Mouse (Mus musculus): ENCODE results near the gene Plpp1.
A peak's percentile ranks its signal among the peaks of the same experiment; 100 is the strongest.

Plpp1 gene

GRCm38 (mm10) chr13:112822413-112822812, 21.8 kb downstream of the Plpp1 start:
- no peak for DNase-seq

GRCm38 (mm10) chr13:112823236-112823910, 22.8 kb downstream of the Plpp1 start:
- no peak for DNase-seq

- no peak for DNase-seq
Observed at GRCm38 (mm10) chr13:112823911-112824648, 23.5 kb downstream of the Plpp1 start.

- no peak for DNase-seq
Observed at GRCm38 (mm10) chr13:112825479-112825878, 24.9 kb downstream of the Plpp1 start.

GRCm38 (mm10) chr13:112829619-112830018, 29.0 kb downstream of the Plpp1 start:
- DNase-seq, result no peak

GRCm38 (mm10) chr13:112832589-112832988, 32.0 kb downstream of the Plpp1 start:
- DNase-seq, result no peak

- DNase-seq, result no peak
Observed at GRCm38 (mm10) chr13:112833253-112833894, 32.8 kb downstream of the Plpp1 start.

- no peak for DNase-seq
Observed at GRCm38 (mm10) chr13:112833895-112834263, 33.3 kb downstream of the Plpp1 start.

- peak; percentile 15 for DNase-seq
Observed at GRCm38 (mm10) chr13:112835113-112835512, 34.5 kb downstream of the Plpp1 start.

- no peak for DNase-seq
Observed at GRCm38 (mm10) chr13:112836951-112837350, 36.4 kb downstream of the Plpp1 start.

- DNase-seq, result no peak
Observed at GRCm38 (mm10) chr13:112837621-112838155, 37.1 kb downstream of the Plpp1 start.

- DNase-seq, result no peak
Observed at GRCm38 (mm10) chr13:112838562-112839232, 38.1 kb downstream of the Plpp1 start.

- DNase-seq, result no peak
Observed at GRCm38 (mm10) chr13:112840241-112841087, 39.9 kb downstream of the Plpp1 start.

GRCm38 (mm10) chr13:112845931-112846330, 45.3 kb downstream of the Plpp1 start:
- no peak for DNase-seq

- no peak for DNase-seq
Observed at GRCm38 (mm10) chr13:112853710-112854316, 53.2 kb downstream of the Plpp1 start.

GRCm38 (mm10) chr13:112854402-112854801, 53.8 kb downstream of the Plpp1 start:
- no peak for DNase-seq

GRCm38 (mm10) chr13:112857921-112858320, 57.3 kb downstream of the Plpp1 start:
- no peak for DNase-seq

GRCm38 (mm10) chr13:112859574-112860134, 59.1 kb downstream of the Plpp1 start:
- DNase-seq, result no peak

- no peak for DNase-seq
Observed at GRCm38 (mm10) chr13:112860370-112860769, 59.8 kb downstream of the Plpp1 start.

GRCm38 (mm10) chr13:112860911-112861310, 60.3 kb downstream of the Plpp1 start:
- DNase-seq, result no peak

- peak; percentile 30 for DNase-seq
Observed at GRCm38 (mm10) chr13:112861825-112862306, 61.3 kb downstream of the Plpp1 start.
